Mouse (Mus musculus) kidney, adult 2 months (tissue): ENCODE results near the gene Frmd6. TPM values are rescaled to one million over a fixed set of nuclear protein-coding genes. Genes with fewer than 3 reads are reported as not detected.

Experiments used
- DNase-seq: peaks from one replicate; pipeline ENCODE4 v3.0.0; 2021
- H3K27ac ChIP-seq: fragments of 200-500 bp; 2 replicates; pipeline ENCODE4 v1.5.1; 2012; ENCODE audit warnings: low read depth, low read length, control low read depth, inconsistent platforms; ENCODE audit not compliant: insufficient read depth
- H3K27me3 ChIP-seq: fragments of 200-500 bp; replicated peaks from 2 replicates; pipeline ENCODE4 v1.6.1; 2012; ENCODE audit warnings: mild to moderate bottlenecking, moderate library complexity, low read length, inconsistent platforms; ENCODE audit not compliant: control insufficient read depth, insufficient read depth
- H3K36me3 ChIP-seq: fragments of 200-500 bp; 2 replicates; pipeline ENCODE4 v1.6.1; 2012; ENCODE audit warnings: mild to moderate bottlenecking, moderate library complexity, low read length, inconsistent platforms; ENCODE audit not compliant: control insufficient read depth, insufficient read depth
- H3K4me1 ChIP-seq: fragments of 200-500 bp; 2 replicates; pipeline ENCODE4 v1.6.1; 2011; ENCODE audit warnings: low read length; ENCODE audit not compliant: control insufficient read depth, insufficient read depth
- H3K4me3 ChIP-seq: fragments of 200-500 bp; 2 replicates; pipeline ENCODE4 v1.5.1; 2011; ENCODE audit warnings: mild to moderate bottlenecking, low read depth, low read length, control low read depth; ENCODE audit not compliant: insufficient read depth
- CTCF ChIP-seq: fragments of 200-500 bp; conservative IDR thresholded peaks from 2 replicates; pipeline ENCODE4 v1.5.1; 2011; ENCODE audit warnings: low read depth, mild to moderate bottlenecking, control low read depth, low read length, moderate library complexity, mixed read lengths; ENCODE audit not compliant: insufficient read depth, insufficient read length
- POLR2A ChIP-seq: fragments of 200-500 bp; IDR thresholded peaks from one replicate; pipeline ENCODE4 v1.6.1; 2011; ENCODE audit warnings: low read depth, low read length, control low read depth
- WGBS: fragments of 180-500 bp; shearing (Covaris S2); methylation state at CpG from one replicate; pipeline ENCODE4 v1.1.7; 2018; 5-methylcytosine and 5-hydroxymethylcytosine counted together
- polyA plus RNA-seq: library from polyadenylated mRNA; depleted of rRNA; stranded (reverse); fragments of >200 nt; gene quantifications from 2 replicates; pipeline ENCODE4 v1.2.3, GENCODE M21; 2012

Frmd6 gene
- polyA plus RNA-seq, 1 experiment, result 6.8 TPM

DNA sequence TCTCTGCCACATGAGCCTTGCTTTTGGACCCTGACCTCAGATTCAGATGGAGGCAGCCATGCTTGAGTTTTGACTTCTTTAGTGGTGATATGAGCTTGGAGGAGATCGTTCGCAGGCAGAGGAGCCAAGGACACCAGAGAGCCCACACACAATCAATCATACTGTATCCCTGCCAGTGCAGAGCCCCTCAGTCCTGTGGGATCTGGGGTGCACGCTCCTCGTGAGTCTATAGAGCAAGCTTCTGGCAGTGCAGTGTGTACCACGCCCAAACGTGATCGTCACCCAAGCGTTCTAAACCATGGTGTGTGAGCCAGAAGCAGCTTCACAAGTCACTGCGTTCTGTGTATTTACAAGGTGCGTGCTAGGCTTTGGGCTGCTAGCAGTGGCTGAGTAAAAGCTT lies 70.8 kb downstream of the Frmd6 start:
- no peaks in the 10 kb centered on the region for H3K4me1 ChIP-seq
- no peak for TF ChIP-seq POLR2A
- no peak for TF ChIP-seq CTCF
- no peak for DNase-seq
- H3K27me3 ChIP-seq, result no peaks in the 10 kb centered on the region
- no peaks in the 10 kb centered on the region for H3K36me3 ChIP-seq
- H3K4me3 ChIP-seq, result no peak overlapping the region
- no peak overlapping the region for H3K27ac ChIP-seq
- WGBS, result 76% methylated on average over 10 of the region's 10 CpGs

DNA sequence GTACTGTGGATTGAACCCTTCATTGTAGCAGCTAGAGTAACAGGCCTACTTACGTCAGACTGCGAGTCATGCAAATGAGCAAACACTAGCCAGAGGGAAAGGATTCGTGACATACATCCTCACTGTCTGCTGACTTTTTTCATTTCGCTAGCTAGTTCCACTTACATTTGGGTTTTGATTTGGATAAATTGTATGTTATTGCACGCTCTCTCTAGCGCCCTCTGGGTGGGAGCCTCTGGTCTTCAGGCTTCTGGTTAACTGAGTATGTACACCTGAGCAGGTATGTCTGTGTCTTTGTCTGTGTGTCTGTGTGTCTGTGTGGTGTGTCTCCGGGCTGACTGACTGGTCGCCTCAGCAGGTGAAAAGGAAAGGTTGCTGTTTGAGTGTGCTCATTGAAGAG lies 72.1 kb downstream of the Frmd6 start:
- Histone ChIP-seq H3K27me3 (no peaks in the 10 kb centered on the region), H3K4me3 (no peak overlapping the region), H3K4me1 (no peaks in the 10 kb centered on the region), H3K27ac (no peak overlapping the region), H3K36me3 (no peaks in the 10 kb centered on the region)
- no peak for DNase-seq
- TF ChIP-seq CTCF (peak; percentile 39; the same call in 1 of the 2 replicates), POLR2A (no peak)
- 86% methylated on average over 8 of the region's 8 CpGs for whole genome bisulfite sequencing

DNA sequence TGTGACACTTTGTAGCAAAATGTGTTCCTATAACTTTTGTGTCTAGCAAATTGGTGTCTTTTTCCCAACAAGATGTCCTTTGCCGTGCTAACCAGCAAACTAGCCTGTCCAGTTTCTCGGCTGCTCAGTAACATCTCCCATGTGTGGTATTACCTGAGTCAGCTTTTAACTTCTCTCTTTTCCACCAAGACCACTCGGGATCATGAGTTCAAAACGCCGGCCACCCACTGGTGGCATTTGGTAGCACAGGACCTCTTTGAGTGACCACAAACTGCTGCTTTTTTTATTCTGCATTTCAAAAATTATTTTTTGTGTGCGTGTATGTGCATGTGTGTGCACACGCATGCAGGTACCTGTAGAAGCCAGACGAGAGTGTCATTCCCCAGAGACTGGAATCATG lies 73.1 kb downstream of the Frmd6 start:
- no peak overlapping the region for H3K27ac ChIP-seq
- no peaks in the 10 kb centered on the region for H3K27me3 ChIP-seq
- no peaks in the 10 kb centered on the region for H3K4me1 ChIP-seq
- no peak for DNase-seq
- H3K4me3 ChIP-seq, result no peak overlapping the region
- H3K36me3 ChIP-seq, result no peaks in the 10 kb centered on the region
- 82% methylated on average over 8 of the region's 8 CpGs for WGBS
- no peak for TF ChIP-seq POLR2A
- TF ChIP-seq CTCF, result 0 out of 2 replicates have a peak, but pooled peaks have one; percentile 14

DNA sequence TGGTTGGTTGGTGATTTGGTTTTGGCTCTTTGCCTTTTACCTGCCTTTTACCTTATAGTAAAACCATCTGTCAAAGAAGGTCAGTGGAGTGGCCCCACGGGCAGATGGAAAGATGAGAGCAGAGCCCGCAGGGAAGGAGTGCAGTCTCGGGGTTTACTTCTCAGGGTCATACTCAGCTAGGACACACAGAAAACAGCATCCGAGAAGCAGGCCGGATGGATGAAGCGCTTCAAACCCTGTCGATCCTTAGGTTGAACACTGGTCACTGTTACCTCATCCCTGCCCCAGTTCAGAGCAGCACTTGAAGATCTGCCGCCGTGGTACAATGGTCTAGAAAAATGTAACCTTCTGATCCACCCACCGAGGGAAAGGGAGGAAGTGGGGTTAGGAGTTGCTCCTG lies 79.2 kb downstream of the Frmd6 start:
- no peaks in the 10 kb centered on the region for H3K36me3 ChIP-seq
- WGBS, result 78% methylated on average over 10 of the region's 10 CpGs
- no peak for DNase-seq
- no peaks in the 10 kb centered on the region for H3K4me1 ChIP-seq
- H3K4me3 ChIP-seq, result no peak overlapping the region
- H3K27ac ChIP-seq, result no peak overlapping the region
- TF ChIP-seq POLR2A, result no peak
- TF ChIP-seq CTCF, result no peak
- H3K27me3 ChIP-seq, result no peaks in the 10 kb centered on the region

DNA sequence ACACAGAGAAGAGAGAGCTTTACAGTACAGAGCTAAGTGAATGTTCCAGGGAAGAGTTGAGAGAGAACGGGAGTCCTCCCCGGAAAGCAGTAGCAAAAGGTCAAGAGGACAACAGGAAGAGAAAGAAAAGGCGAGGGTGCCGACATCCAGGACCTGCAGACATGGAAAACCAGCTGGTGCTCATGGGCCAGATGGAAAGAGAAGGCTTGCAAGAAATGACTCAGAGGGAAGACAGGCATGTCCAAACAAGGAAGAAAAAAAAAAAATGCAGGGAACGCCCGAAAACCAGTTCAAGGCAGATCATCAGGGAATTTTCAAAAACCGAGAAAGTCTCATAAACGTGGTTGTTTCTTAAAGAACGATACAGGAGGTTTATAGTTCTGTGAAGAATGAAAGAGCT lies 81.6 kb downstream of the Frmd6 start:
- H3K4me1 ChIP-seq, result no peaks in the 10 kb centered on the region
- no peak overlapping the region for H3K4me3 ChIP-seq
- no peak for TF ChIP-seq CTCF
- TF ChIP-seq POLR2A, result no peak
- no peaks in the 10 kb centered on the region for H3K27me3 ChIP-seq
- no peaks in the 10 kb centered on the region for H3K36me3 ChIP-seq
- 69% methylated on average over 9 of the region's 9 CpGs for WGBS
- no peak overlapping the region for H3K27ac ChIP-seq
- peak; percentile 25 for DNase-seq

DNA sequence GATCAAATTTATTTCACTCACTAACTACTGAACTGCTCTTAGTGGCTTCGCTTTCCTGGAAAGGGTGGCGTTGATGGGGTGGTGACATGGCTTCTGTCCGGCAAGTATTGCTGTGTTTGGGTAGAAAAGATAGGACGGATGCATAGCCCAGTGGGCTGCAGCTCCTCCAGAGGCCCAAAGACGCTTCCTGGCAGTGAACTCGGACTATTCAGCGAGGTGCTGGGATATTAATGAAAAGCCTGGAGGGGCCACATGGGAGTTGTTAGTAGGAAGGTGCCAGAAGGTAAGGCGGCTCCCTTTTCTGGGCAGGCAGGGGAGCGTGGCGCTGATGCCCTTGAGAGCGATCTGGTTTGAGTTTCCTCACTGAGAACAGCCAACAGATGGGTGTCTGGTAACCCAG lies 82.3 kb downstream of the Frmd6 start:
- Histone ChIP-seq H3K4me1 (no peaks in the 10 kb centered on the region), H3K36me3 (no peaks in the 10 kb centered on the region), H3K27me3 (no peaks in the 10 kb centered on the region), H3K4me3 (no peak overlapping the region), H3K27ac (no peak overlapping the region)
- 57% methylated on average over 11 of the region's 11 CpGs for WGBS
- no peak for DNase-seq
- no peak for TF ChIP-seq CTCF
- TF ChIP-seq POLR2A, result no peak

DNA sequence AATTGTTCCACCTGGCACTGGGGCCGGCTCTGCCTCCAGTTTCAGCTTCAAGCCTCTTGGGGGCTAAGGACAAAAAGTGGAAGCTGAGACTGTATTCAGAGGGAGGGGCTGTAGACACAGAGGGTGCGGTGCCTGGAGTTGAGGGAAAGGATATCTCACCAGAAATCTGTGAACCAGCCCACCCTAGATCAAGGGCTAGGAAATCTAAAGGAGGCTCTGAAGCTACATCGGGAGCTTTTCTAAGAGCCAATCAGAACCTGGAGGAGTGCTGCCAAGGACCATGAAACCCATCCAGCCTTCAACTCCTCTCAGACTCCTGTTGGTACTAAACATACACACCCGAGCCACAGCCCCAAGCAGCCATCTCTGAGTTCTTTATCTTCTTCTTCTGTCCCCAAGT lies 82.8 kb downstream of the Frmd6 start:
- Histone ChIP-seq H3K36me3 (no peaks in the 10 kb centered on the region), H3K27ac (no peak overlapping the region), H3K4me1 (no peaks in the 10 kb centered on the region), H3K4me3 (no peak overlapping the region), H3K27me3 (no peaks in the 10 kb centered on the region)
- 47% methylated on average over 4 of the region's 4 CpGs for WGBS
- TF ChIP-seq CTCF (no peak), POLR2A (no peak)
- no peak for DNase-seq
